Mouse (Mus musculus) intestine, embryonic 16.5 days (tissue): ENCODE results near the gene Sdk2. TPM values are rescaled to one million over a fixed set of nuclear protein-coding genes. Genes with fewer than 3 reads are reported as not detected.

Experiments
- ATAC-seq: fragments of 200-750 bp; cut with Nextera tagmentation; 2 replicates; pipeline ENCODE4 v1.8.0; 2017; ENCODE audit warnings: moderate TSS enrichment, moderate library complexity
- H3K27ac ChIP-seq: fragments of 300-500 bp; sonication (generic); 2 replicates; pipeline ENCODE4 v1.5.1; 2014; ENCODE audit warnings: mild to moderate bottlenecking, low read length
- H3K27me3 ChIP-seq: fragments of 300-500 bp; sonication (generic); replicated peaks from 2 replicates; pipeline ENCODE4 v1.6.1; 2014; ENCODE audit warnings: low read length, control low read depth, mixed read lengths; ENCODE audit not compliant: control insufficient read depth, insufficient read depth
- H3K36me3 ChIP-seq: fragments of 300-500 bp; sonication (generic); 2 replicates; pipeline ENCODE4 v1.6.1; 2014; ENCODE audit warnings: low read length, control low read depth; ENCODE audit not compliant: control insufficient read depth, insufficient read depth
- H3K4me1 ChIP-seq: fragments of 300-500 bp; sonication (generic); 2 replicates; pipeline ENCODE4 v1.6.1; 2014; ENCODE audit warnings: low read length, control low read depth, mixed read lengths; ENCODE audit not compliant: control insufficient read depth, insufficient read depth
- H3K4me2 ChIP-seq: fragments of 300-500 bp; sonication (generic); 2 replicates; pipeline ENCODE4 v1.6.1; 2014; ENCODE audit warnings: low read depth, low read length, control low read depth
- H3K4me3 ChIP-seq: fragments of 300-500 bp; sonication (generic); 2 replicates; pipeline ENCODE4 v1.5.1; 2014; ENCODE audit warnings: mild to moderate bottlenecking, low read length
- H3K9ac ChIP-seq: fragments of 300-500 bp; sonication (generic); 2 replicates; pipeline ENCODE4 v1.6.1; 2014; ENCODE audit warnings: low read depth, low read length
- H3K9me3 ChIP-seq: fragments of 300-500 bp; sonication (generic); 2 replicates; pipeline ENCODE4 v1.6.1; 2016; ENCODE audit warnings: low read length, control low read depth; ENCODE audit not compliant: control insufficient read depth
- WGBS: fragments of 180-500 bp; shearing (Covaris S2); extraction: QIAGEN DNeasy Blood & Tissue Kit; methylation state at CpG from one replicate; pipeline ENCODE4 v1.1.7; 2014; 5-methylcytosine and 5-hydroxymethylcytosine counted together
- polyA plus RNA-seq: library from polyadenylated mRNA; unstranded; fragments of >200 nt; fragmentation: Nextera tagmentation; extraction: Ambion mirVana; gene quantifications from 2 replicates; pipeline ENCODE4 v1.2.1, GENCODE M21; 2015

The Sdk2 gene
- polyA plus RNA-seq, 1 experiment from 2014 or later = 1.5 TPM

GRCm38 (mm10) chr11:114031491-114031890 is 35.4 kb downstream of the Sdk2 start:
- no peak overlapping the region for H3K4me2 ChIP-seq
- no peaks in the 10 kb centered on the region for H3K9me3 ChIP-seq
- H3K4me3 ChIP-seq = no peak overlapping the region
- peaks cover 16% of the 10 kb centered on the region for H3K4me1 ChIP-seq
- H3K27ac ChIP-seq = no peak overlapping the region
- no peaks in the 10 kb centered on the region for H3K36me3 ChIP-seq
- WGBS = 82% methylated on average over 10 of the region's 10 CpGs
- H3K27me3 ChIP-seq = no peaks in the 10 kb centered on the region
- no peak for ATAC-seq
- no peak overlapping the region for H3K9ac ChIP-seq

GRCm38 (mm10) chr11:114030214-114030613 is 36.6 kb downstream of the Sdk2 start:
- WGBS = 71% methylated on average over 7 of the region's 7 CpGs
- no peaks in the 10 kb centered on the region for H3K36me3 ChIP-seq
- peak; percentile 61; the same call in 1 of the 2 replicates for ATAC-seq
- no peaks in the 10 kb centered on the region for H3K27me3 ChIP-seq
- H3K27ac ChIP-seq = no peak overlapping the region
- H3K9ac ChIP-seq = no peak overlapping the region
- no peak overlapping the region for H3K4me3 ChIP-seq
- H3K9me3 ChIP-seq = no peaks in the 10 kb centered on the region
- H3K4me1 ChIP-seq = peaks cover 16% of the 10 kb centered on the region
- no peak overlapping the region for H3K4me2 ChIP-seq

GRCm38 (mm10) chr11:114028512-114028911 is 38.3 kb downstream of the Sdk2 start:
- Histone ChIP-seq H3K9ac (peak overlapping the region; percentile 14; the same call in 1 of the 2 replicates), H3K9me3 (no peaks in the 10 kb centered on the region), H3K4me1 (peaks cover 18% of the 10 kb centered on the region), H3K36me3 (no peaks in the 10 kb centered on the region), H3K4me3 (no peak overlapping the region), H3K4me2 (no peak overlapping the region), H3K27me3 (no peaks in the 10 kb centered on the region), H3K27ac (peak overlapping the region; percentile 63)
- ATAC-seq = peak; percentile 49
- 45% methylated on average over 6 of the region's 6 CpGs for WGBS

GRCm38 (mm10) chr11:114028021-114028420 is 38.8 kb downstream of the Sdk2 start:
- Histone ChIP-seq H3K4me2 (no peak overlapping the region), H3K27me3 (no peaks in the 10 kb centered on the region), H3K4me3 (no peak overlapping the region), H3K27ac (peak overlapping the region; percentile 63), H3K4me1 (peaks cover 18% of the 10 kb centered on the region), H3K9ac (no peak overlapping the region), H3K9me3 (no peaks in the 10 kb centered on the region), H3K36me3 (no peaks in the 10 kb centered on the region)
- WGBS = 53% methylated on average over 6 of the region's 6 CpGs
- peak; percentile 63; the same call in 1 of the 2 replicates for ATAC-seq

GRCm38 (mm10) chr11:114025056-114025455 is 41.8 kb downstream of the Sdk2 start:
- Histone ChIP-seq H3K4me2 (no peak overlapping the region), H3K27ac (no peak overlapping the region), H3K4me1 (peaks cover 18% of the 10 kb centered on the region), H3K9me3 (no peaks in the 10 kb centered on the region), H3K27me3 (no peaks in the 10 kb centered on the region), H3K9ac (no peak overlapping the region), H3K36me3 (no peaks in the 10 kb centered on the region), H3K4me3 (no peak overlapping the region)
- 81% methylated on average over 2 of the region's 2 CpGs for WGBS
- no peak for ATAC-seq

- Histone ChIP-seq H3K36me3 (no peaks in the 10 kb centered on the region), H3K4me1 (peaks cover 10% of the 10 kb centered on the region), H3K4me2 (no peak overlapping the region), H3K4me3 (no peak overlapping the region), H3K27me3 (no peaks in the 10 kb centered on the region), H3K9ac (no peak overlapping the region), H3K9me3 (no peaks in the 10 kb centered on the region), H3K27ac (no peak overlapping the region)
- 55% methylated on average over 1 of the region's 1 CpGs for WGBS
- no peak for ATAC-seq
Measured at GRCm38 (mm10) chr11:114023965-114024364, 42.9 kb downstream of the Sdk2 start.

- no peak for ATAC-seq
Measured at GRCm38 (mm10) chr11:114022166-114022565, 44.7 kb downstream of the Sdk2 start.

GRCm38 (mm10) chr11:114019087-114019486 is 47.8 kb downstream of the Sdk2 start:
- WGBS = 43% methylated on average over 11 of the region's 11 CpGs
- H3K4me2 ChIP-seq = no peak overlapping the region
- no peaks in the 10 kb centered on the region for H3K27me3 ChIP-seq
- no peak for ATAC-seq
- no peak overlapping the region for H3K4me3 ChIP-seq
- no peaks in the 10 kb centered on the region for H3K9me3 ChIP-seq
- H3K4me1 ChIP-seq = no peaks in the 10 kb centered on the region
- H3K9ac ChIP-seq = no peak overlapping the region
- H3K27ac ChIP-seq = no peak overlapping the region
- no peaks in the 10 kb centered on the region for H3K36me3 ChIP-seq

More at GRCm38 (mm10) chr11:114022166-114022565, 44.7 kb downstream of the Sdk2 start:
- H3K4me1 ChIP-seq = 0 out of 2 replicates have a peak, but pooled peaks cover 4% of the 10 kb centered on the region
- H3K36me3 ChIP-seq = no peaks in the 10 kb centered on the region
- no peaks in the 10 kb centered on the region for H3K9me3 ChIP-seq
- H3K4me2 ChIP-seq = no peak overlapping the region
- WGBS = 83% methylated on average over 4 of the region's 4 CpGs
- H3K4me3 ChIP-seq = no peak overlapping the region
- H3K27me3 ChIP-seq = no peaks in the 10 kb centered on the region
- no peak overlapping the region for H3K9ac ChIP-seq
- no peak overlapping the region for H3K27ac ChIP-seq

GRCm38 (mm10) chr11:114016889-114017392 is 49.9 kb downstream of the Sdk2 start:
- no peak for ATAC-seq
- Histone ChIP-seq H3K27me3 (no peaks in the 10 kb centered on the region), H3K4me3 (no peak overlapping the region), H3K9me3 (no peaks in the 10 kb centered on the region), H3K4me2 (no peak overlapping the region), H3K4me1 (no peaks in the 10 kb centered on the region), H3K9ac (no peak overlapping the region), H3K36me3 (no peaks in the 10 kb centered on the region), H3K27ac (no peak overlapping the region)
- 43% methylated on average over 14 of the region's 14 CpGs for WGBS
